Mouse (Mus musculus): ENCODE measurements at regions not wholly inside any gene's neighbourhood (a gene's known extent, or its start where the extent isn't known, plus 50 kb on each side); places are given as distances from the start of the nearest gene placed in this dataset.

GRCm38 (mm10) chr2:72561383-72561782, 85.4 kb downstream of the Cdca7 start:
- no peak for DNase-seq (ENCODE audit: low spot score)
- no peak for ATAC-seq (ENCODE audit: low FRiP score, low read depth)
- Histone ChIP-seq H3K4me2 (replicated peaks; ENCODE audit: low read depth, low read length, severe bottlenecking) (no peak overlapping the region), H3K36me3 (ENCODE audit: control insufficient read depth, insufficient read depth, low read length) (no peaks in the 10 kb centered on the region), H3K4me1 (ENCODE audit: control insufficient read depth, insufficient read depth, low read length) (peaks cover 28% of the 10 kb centered on the region), H3K27me3 (ENCODE audit: control insufficient read depth, insufficient read depth, low read length) (no peaks in the 10 kb centered on the region), H3K9ac (ENCODE audit: low read depth, low read length, severe bottlenecking) (no peak overlapping the region), H3K9me3 (ENCODE audit: control insufficient read depth, low read length) (no peaks in the 10 kb centered on the region), H3K27ac (replicated peaks; ENCODE audit: low read depth, low read length) (no peak overlapping the region), H3K4me3 (replicated peaks; ENCODE audit: low read length) (no peak overlapping the region)
- TF ChIP-seq POLR2A (IDR thresholded peaks at IDR 0.05; ENCODE audit: borderline replicate concordance, extremely low read depth, insufficient read depth, insufficient read length) = no peak
- 71% methylated on average over 5 of the region's 5 CpGs for whole genome bisulfite sequencing

GRCm38 (mm10) chr2:72578322-72578721, 102.4 kb downstream of the Cdca7 start:
- 92% methylated on average over 1 of the region's 1 CpGs for WGBS
- H3K36me3 ChIP-seq (ENCODE audit: control insufficient read depth, insufficient read depth, low read length) = no peaks in the 10 kb centered on the region
- no peaks in the 10 kb centered on the region for H3K9me3 ChIP-seq (ENCODE audit: control insufficient read depth, low read length)
- DNase-seq (ENCODE audit: low spot score) (no peak), ATAC-seq (ENCODE audit: low FRiP score, low read depth) (no peak)
- H3K27ac ChIP-seq (replicated peaks; ENCODE audit: low read depth, low read length) = no peak overlapping the region
- no peak overlapping the region for H3K4me3 ChIP-seq (replicated peaks; ENCODE audit: low read length)
- H3K4me2 ChIP-seq (replicated peaks; ENCODE audit: low read depth, low read length, severe bottlenecking) = no peak overlapping the region
- no peaks in the 10 kb centered on the region for H3K27me3 ChIP-seq (ENCODE audit: control insufficient read depth, insufficient read depth, low read length)
- TF ChIP-seq POLR2A (IDR thresholded peaks at IDR 0.05; ENCODE audit: borderline replicate concordance, extremely low read depth, insufficient read depth, insufficient read length) = no peak
- no peaks in the 10 kb centered on the region for H3K4me1 ChIP-seq (ENCODE audit: control insufficient read depth, insufficient read depth, low read length)
- H3K9ac ChIP-seq (ENCODE audit: low read depth, low read length, severe bottlenecking) = no peak overlapping the region

- Histone ChIP-seq H3K9me3 (ENCODE audit: control insufficient read depth, low read length) (no peaks in the 10 kb centered on the region), H3K27me3 (ENCODE audit: control insufficient read depth, insufficient read depth, low read length) (no peaks in the 10 kb centered on the region), H3K4me3 (replicated peaks; ENCODE audit: low read length) (no peak overlapping the region), H3K9ac (ENCODE audit: low read depth, low read length, severe bottlenecking) (no peak overlapping the region), H3K4me1 (ENCODE audit: control insufficient read depth, insufficient read depth, low read length) (no peaks in the 10 kb centered on the region), H3K27ac (replicated peaks; ENCODE audit: low read depth, low read length) (no peak overlapping the region), H3K36me3 (ENCODE audit: control insufficient read depth, insufficient read depth, low read length) (no peaks in the 10 kb centered on the region), H3K4me2 (replicated peaks; ENCODE audit: low read depth, low read length, severe bottlenecking) (no peak overlapping the region)
- ATAC-seq (ENCODE audit: low FRiP score, low read depth) = no peak
- 79% methylated on average over 6 of the region's 6 CpGs for WGBS
- no peak for TF ChIP-seq POLR2A (IDR thresholded peaks at IDR 0.05; ENCODE audit: borderline replicate concordance, extremely low read depth, insufficient read depth, insufficient read length)
- no peak for DNase-seq (ENCODE audit: low spot score)
Measured at GRCm38 (mm10) chr2:72581136-72581535, 105.2 kb downstream of the Cdca7 start.

GRCm38 (mm10) chr2:72588814-72589213, 112.9 kb downstream of the Cdca7 start:
- 65% methylated on average over 7 of the region's 7 CpGs for WGBS
- H3K27me3 ChIP-seq (ENCODE audit: control insufficient read depth, insufficient read depth, low read length) = no peaks in the 10 kb centered on the region
- no peak overlapping the region for H3K4me2 ChIP-seq (replicated peaks; ENCODE audit: low read depth, low read length, severe bottlenecking)
- ATAC-seq (ENCODE audit: low FRiP score, low read depth) (no peak), DNase-seq (ENCODE audit: low spot score) (no peak)
- no peak overlapping the region for H3K4me3 ChIP-seq (replicated peaks; ENCODE audit: low read length)
- TF ChIP-seq POLR2A (IDR thresholded peaks at IDR 0.05; ENCODE audit: borderline replicate concordance, extremely low read depth, insufficient read depth, insufficient read length) = no peak
- H3K9ac ChIP-seq (ENCODE audit: low read depth, low read length, severe bottlenecking) = no peak overlapping the region
- H3K27ac ChIP-seq (replicated peaks; ENCODE audit: low read depth, low read length) = no peak overlapping the region
- H3K4me1 ChIP-seq (ENCODE audit: control insufficient read depth, insufficient read depth, low read length) = 0 out of 2 replicates have a peak, but pooled peaks cover 5% of the 10 kb centered on the region
- no peaks in the 10 kb centered on the region for H3K9me3 ChIP-seq (ENCODE audit: control insufficient read depth, low read length)
- no peaks in the 10 kb centered on the region for H3K36me3 ChIP-seq (ENCODE audit: control insufficient read depth, insufficient read depth, low read length)

GRCm38 (mm10) chr2:72592011-72592410, 116.1 kb downstream of the Cdca7 start:
- no peaks in the 10 kb centered on the region for H3K36me3 ChIP-seq (ENCODE audit: control insufficient read depth, insufficient read depth, low read length)
- 0 out of 2 replicates have a peak, but pooled peaks cover 5% of the 10 kb centered on the region for H3K4me1 ChIP-seq (ENCODE audit: control insufficient read depth, insufficient read depth, low read length)
- no peaks in the 10 kb centered on the region for H3K27me3 ChIP-seq (ENCODE audit: control insufficient read depth, insufficient read depth, low read length)
- H3K4me2 ChIP-seq (replicated peaks; ENCODE audit: low read depth, low read length, severe bottlenecking) = no peak overlapping the region
- WGBS = 59% methylated on average over 3 of the region's 3 CpGs
- no peak overlapping the region for H3K4me3 ChIP-seq (replicated peaks; ENCODE audit: low read length)
- ATAC-seq (ENCODE audit: low FRiP score, low read depth) (no peak), DNase-seq (ENCODE audit: low spot score) (no peak)
- no peaks in the 10 kb centered on the region for H3K9me3 ChIP-seq (ENCODE audit: control insufficient read depth, low read length)
- no peak overlapping the region for H3K27ac ChIP-seq (replicated peaks; ENCODE audit: low read depth, low read length)
- TF ChIP-seq POLR2A (IDR thresholded peaks at IDR 0.05; ENCODE audit: borderline replicate concordance, extremely low read depth, insufficient read depth, insufficient read length) = no peak
- H3K9ac ChIP-seq (ENCODE audit: low read depth, low read length, severe bottlenecking) = no peak overlapping the region
